Mouse (Mus musculus) hindbrain, embryonic 16.5 days (tissue): ENCODE data around the gene Bmyc. TPM values are rescaled to one million over a fixed set of nuclear protein-coding genes. Genes with fewer than 3 reads are reported as not detected.
"Not testable (repeated sequence)": the region's sequence is repeated elsewhere in the genome, so short reads cannot be mapped to it uniquely, and the experiment has no call there.

Experiments used
- ATAC-seq: fragments of 200-750 bp; cut with Nextera tagmentation; 2 replicates; pipeline ENCODE4 v1.8.0; 2017; ENCODE audit warnings: moderate TSS enrichment, moderate library complexity
- H3K27ac ChIP-seq: fragments of 300-500 bp; sonication (generic); 2 replicates; pipeline ENCODE4 v1.5.1; 2014; ENCODE audit warnings: low read depth, mild to moderate bottlenecking, control low read depth, low read length, moderate library complexity
- H3K27me3 ChIP-seq: fragments of 300-500 bp; sonication (generic); replicated peaks from 2 replicates; pipeline ENCODE4 v1.6.1; 2014; ENCODE audit warnings: low read length; ENCODE audit not compliant: control insufficient read depth, insufficient read depth
- H3K36me3 ChIP-seq: fragments of 300-500 bp; sonication (generic); 2 replicates; pipeline ENCODE4 v1.6.1; 2014; ENCODE audit warnings: mild to moderate bottlenecking, low read length, moderate library complexity, mixed read lengths; ENCODE audit not compliant: control insufficient read depth, insufficient read depth
- H3K4me1 ChIP-seq: fragments of 300-500 bp; sonication (generic); 2 replicates; pipeline ENCODE4 v1.6.1; 2014; ENCODE audit warnings: low read depth, low read length; ENCODE audit not compliant: control insufficient read depth, insufficient read depth
- H3K4me2 ChIP-seq: fragments of 300-500 bp; sonication (generic); 2 replicates; pipeline ENCODE4 v1.6.1; 2014; ENCODE audit warnings: mild to moderate bottlenecking, low read length, control low read depth, moderate library complexity
- H3K4me3 ChIP-seq: fragments of 300-500 bp; sonication (generic); 2 replicates; pipeline ENCODE4 v1.5.1; 2014; ENCODE audit warnings: mild to moderate bottlenecking, low read length, control low read depth, moderate library complexity
- H3K9ac ChIP-seq: fragments of 300-500 bp; sonication (generic); 2 replicates; pipeline ENCODE4 v1.6.1; 2014; ENCODE audit warnings: low read depth, mild to moderate bottlenecking, control low read depth, low read length, moderate library complexity
- H3K9me3 ChIP-seq: fragments of 300-500 bp; sonication (generic); 2 replicates; pipeline ENCODE4 v1.6.1; 2014; ENCODE audit warnings: mild to moderate bottlenecking, low read length, moderate library complexity; ENCODE audit not compliant: control insufficient read depth
- WGBS: fragments of 180-500 bp; shearing (Covaris S2); extraction: QIAGEN DNeasy Blood & Tissue Kit; methylation state at CpG from one replicate; pipeline ENCODE4 v1.1.7; 2014; 5-methylcytosine and 5-hydroxymethylcytosine counted together
- polyA plus RNA-seq: library from polyadenylated mRNA; unstranded; fragments of >200 nt; fragmentation: Nextera tagmentation; extraction: Ambion mirVana; gene quantifications from 2 replicates; pipeline ENCODE4 v1.2.1, GENCODE M21; 2015

Gene Bmyc
- polyA plus RNA-seq, 1 experiment from 2014 or later: 182 TPM

GRCm38 (mm10) chr2:25709056-25709455 lies 2.5 kb downstream of the Bmyc start:
- H3K27ac ChIP-seq, H3K27me3 ChIP-seq, H3K36me3 ChIP-seq, H3K9me3 ChIP-seq, H3K9ac ChIP-seq, H3K4me3 ChIP-seq, ATAC-seq: not testable (repeated sequence)
- H3K4me2 ChIP-seq: peak overlapping the region; percentile 59; the same call in 1 of the 2 replicates
- 97% methylated on average over 1 of the region's 1 CpGs for WGBS
- H3K4me1 ChIP-seq: peaks cover 16% of the 10 kb centered on the region

- 73% methylated on average over 2 of the region's 2 CpGs for WGBS
- not testable (repeated sequence) for ATAC-seq
Observed at GRCm38 (mm10) chr2:25709791-25710190, 3.3 kb downstream of the Bmyc start.

GRCm38 (mm10) chr2:25711641-25712040 lies 5.1 kb downstream of the Bmyc start:
- H3K36me3 ChIP-seq, H3K9ac ChIP-seq, H3K27me3 ChIP-seq, H3K9me3 ChIP-seq, H3K27ac ChIP-seq, ATAC-seq, H3K4me2 ChIP-seq, H3K4me3 ChIP-seq: not testable (repeated sequence)
- 33% methylated on average over 3 of the region's 3 CpGs for WGBS
- H3K4me1 ChIP-seq: peaks cover 16% of the 10 kb centered on the region

More at GRCm38 (mm10) chr2:25709791-25710190, 3.3 kb downstream of the Bmyc start:
- H3K27me3 ChIP-seq, H3K36me3 ChIP-seq, H3K27ac ChIP-seq, H3K9me3 ChIP-seq, H3K4me3 ChIP-seq, H3K9ac ChIP-seq, H3K4me2 ChIP-seq: not testable (repeated sequence)
- peaks cover 16% of the 10 kb centered on the region for H3K4me1 ChIP-seq

GRCm38 (mm10) chr2:25717222-25717621 lies 10.7 kb downstream of the Bmyc start:
- Histone ChIP-seq H3K4me3 (no peak overlapping the region), H3K9ac (no peak overlapping the region), H3K27ac (no peak overlapping the region), H3K27me3 (no peaks in the 10 kb centered on the region), H3K4me1 (no peaks in the 10 kb centered on the region), H3K9me3 (no peaks in the 10 kb centered on the region), H3K36me3 (no peaks in the 10 kb centered on the region), H3K4me2 (no peak overlapping the region)
- ATAC-seq: no peak

GRCm38 (mm10) chr2:25733199-25733930 lies 26.8 kb downstream of the Bmyc start:
- Histone ChIP-seq H3K4me2 (no peak overlapping the region), H3K36me3 (no peaks in the 10 kb centered on the region), H3K9ac (no peak overlapping the region), H3K4me1 (no peaks in the 10 kb centered on the region), H3K9me3 (0 out of 2 replicates have a peak, but pooled peaks cover 3% of the 10 kb centered on the region), H3K27me3 (no peaks in the 10 kb centered on the region), H3K4me3 (no peak overlapping the region), H3K27ac (no peak overlapping the region)
- 69% methylated on average over 2 of the region's 2 CpGs for WGBS
- no peak for ATAC-seq

- H3K9ac ChIP-seq, H3K9me3 ChIP-seq, H3K36me3 ChIP-seq, ATAC-seq, H3K27me3 ChIP-seq, H3K4me3 ChIP-seq, H3K27ac ChIP-seq, H3K4me1 ChIP-seq, H3K4me2 ChIP-seq: not testable (repeated sequence)
- WGBS: 74% methylated on average over 3 of the region's 3 CpGs
Observed at GRCm38 (mm10) chr2:25736709-25737108, 30.2 kb downstream of the Bmyc start, which contains the start of gene Obp2b. Gene Obp2b (plus strand): TSS chr2:25737009.

- no peak overlapping the region for H3K27ac ChIP-seq
- H3K9me3 ChIP-seq: no peaks in the 10 kb centered on the region
- WGBS: 60% methylated on average over 1 of the region's 1 CpGs
- H3K4me2 ChIP-seq: no peak overlapping the region
- no peak overlapping the region for H3K9ac ChIP-seq
- no peak for ATAC-seq
- H3K27me3 ChIP-seq: no peaks in the 10 kb centered on the region
- H3K4me3 ChIP-seq: no peak overlapping the region
- no peaks in the 10 kb centered on the region for H3K36me3 ChIP-seq
- no peaks in the 10 kb centered on the region for H3K4me1 ChIP-seq
Observed at GRCm38 (mm10) chr2:25741671-25742070, 35.1 kb downstream of the Bmyc start.

- WGBS: 88% methylated on average over 1 of the region's 1 CpGs
- H3K36me3 ChIP-seq: no peaks in the 10 kb centered on the region
- ATAC-seq: no peak
Observed at GRCm38 (mm10) chr2:25754201-25754600, 47.7 kb downstream of the Bmyc start.

More at GRCm38 (mm10) chr2:25754201-25754600, 47.7 kb downstream of the Bmyc start:
- H3K9ac ChIP-seq: no peak overlapping the region
- H3K4me1 ChIP-seq: no peaks in the 10 kb centered on the region
- no peaks in the 10 kb centered on the region for H3K9me3 ChIP-seq
- no peak overlapping the region for H3K4me2 ChIP-seq
- H3K27ac ChIP-seq: no peak overlapping the region
- no peak overlapping the region for H3K4me3 ChIP-seq
- no peaks in the 10 kb centered on the region for H3K27me3 ChIP-seq
